Mouse (Mus musculus): ENCODE measurements around the gene Cip2a. TPM values are rescaled to one million over a fixed set of nuclear protein-coding genes. Genes with fewer than 3 reads are reported as not detected.

The Cip2a gene
- 13.1 and 25.9 TPM in 2 replicates for total RNA-seq (2014; rRNA removed; ENCODE audit: low replicate concordance)
- polyA plus RNA-seq (2015; fragmentation: Nextera tagmentation; extraction: Ambion mirVana): 5.7 and 6.9 TPM in 2 replicates

GRCm38 (mm10) chr16:48993559-48994342 is at the start of gene Cip2a, which contains the start of gene Dzip3:
Cip2a (plus strand) TSS chr16:48994185.
Dzip3 (minus strand) TSS chr16:48994165.
- Histone ChIP-seq H3K4me2 (ENCODE audit: low read depth, low read length) (peak within 1 kb of the TSS; percentile 95), H3K36me3 (replicated peaks; ENCODE audit: control insufficient read depth, insufficient read depth, low read length) (peaks cover 8% of the 10 kb centered on the region), H3K9ac (replicated peaks; ENCODE audit: low read depth, low read length) (peak within 1 kb of the TSS; percentile 99), H3K9me3 (replicated peaks; ENCODE audit: control insufficient read depth, low read length) (no peaks in the 10 kb centered on the region), H3K4me3 (ENCODE audit: low read depth, low read length) (peak within 1 kb of the TSS; percentile 99), H3K27me3 (ENCODE audit: control insufficient read depth, insufficient read depth, low read length) (no peaks in the 10 kb centered on the region), H3K4me1 (ENCODE audit: control insufficient read depth, insufficient read depth) (peaks cover 14% of the 10 kb centered on the region; the same call in 1 of the 2 replicates), H3K27ac (ENCODE audit: low read depth) (peak within 1 kb of the TSS; percentile 97)
- peak; percentile 95 for DNase-seq (ENCODE audit: low spot score)
- WGBS: under 1% methylated on average over 72 of the region's 74 CpGs
- TF ChIP-seq EP300 (IDR thresholded peaks at IDR 0.05; ENCODE audit: low read depth) (peak; percentile 83), CTCF (IDR thresholded peaks at IDR 0.05; ENCODE audit: low read depth) (no peak)
- ATAC-seq (ENCODE audit: insufficient read depth, low read depth): peak; percentile 98

- Histone ChIP-seq H3K9ac (replicated peaks; ENCODE audit: low read depth, low read length) (no peak overlapping the region), H3K27me3 (ENCODE audit: control insufficient read depth, insufficient read depth, low read length) (no peaks in the 10 kb centered on the region), H3K4me3 (ENCODE audit: low read depth, low read length) (no peak overlapping the region), H3K4me1 (ENCODE audit: control insufficient read depth, insufficient read depth) (no peaks in the 10 kb centered on the region), H3K27ac (ENCODE audit: low read depth) (no peak overlapping the region), H3K9me3 (replicated peaks; ENCODE audit: control insufficient read depth, low read length) (no peaks in the 10 kb centered on the region), H3K4me2 (ENCODE audit: low read depth, low read length) (no peak overlapping the region), H3K36me3 (replicated peaks; ENCODE audit: control insufficient read depth, insufficient read depth, low read length) (peaks cover 22% of the 10 kb centered on the region)
- DNase-seq (ENCODE audit: low spot score) (no peak), ATAC-seq (ENCODE audit: insufficient read depth, low read depth) (no peak)
- TF ChIP-seq EP300 (IDR thresholded peaks at IDR 0.05; ENCODE audit: low read depth) (no peak), CTCF (IDR thresholded peaks at IDR 0.05; ENCODE audit: low read depth) (no peak)
- 92% methylated on average over 2 of the region's 2 CpGs for WGBS
These were observed 21.0 kb upstream of the Cip2a start for GRCm38 (mm10) chr16:48972996-48973395.

- Histone ChIP-seq H3K27ac (ENCODE audit: low read depth) (no peak overlapping the region), H3K4me2 (ENCODE audit: low read depth, low read length) (no peak overlapping the region), H3K27me3 (ENCODE audit: control insufficient read depth, insufficient read depth, low read length) (no peaks in the 10 kb centered on the region), H3K9me3 (replicated peaks; ENCODE audit: control insufficient read depth, low read length) (no peaks in the 10 kb centered on the region), H3K4me3 (ENCODE audit: low read depth, low read length) (no peak overlapping the region), H3K36me3 (replicated peaks; ENCODE audit: control insufficient read depth, insufficient read depth, low read length) (peaks cover 27% of the 10 kb centered on the region), H3K4me1 (ENCODE audit: control insufficient read depth, insufficient read depth) (no peaks in the 10 kb centered on the region), H3K9ac (replicated peaks; ENCODE audit: low read depth, low read length) (no peak overlapping the region)
- ATAC-seq (ENCODE audit: insufficient read depth, low read depth) (no peak), DNase-seq (ENCODE audit: low spot score) (no peak)
- TF ChIP-seq EP300 (IDR thresholded peaks at IDR 0.05; ENCODE audit: low read depth) (no peak), CTCF (IDR thresholded peaks at IDR 0.05; ENCODE audit: low read depth) (peak; percentile 30; the same call in 1 of the 2 replicates)
- 92% methylated on average over 1 of the region's 1 CpGs for WGBS
These were observed 20.4 kb upstream of the Cip2a start for GRCm38 (mm10) chr16:48973548-48973947.

- ATAC-seq (ENCODE audit: insufficient read depth, low read depth) (no peak), DNase-seq (ENCODE audit: low spot score) (no peak)
- Histone ChIP-seq H3K27ac (ENCODE audit: low read depth) (no peak overlapping the region), H3K27me3 (ENCODE audit: control insufficient read depth, insufficient read depth, low read length) (no peaks in the 10 kb centered on the region), H3K36me3 (replicated peaks; ENCODE audit: control insufficient read depth, insufficient read depth, low read length) (peaks cover 16% of the 10 kb centered on the region), H3K4me2 (ENCODE audit: low read depth, low read length) (no peak overlapping the region), H3K9ac (replicated peaks; ENCODE audit: low read depth, low read length) (no peak overlapping the region), H3K4me3 (ENCODE audit: low read depth, low read length) (no peak overlapping the region), H3K9me3 (replicated peaks; ENCODE audit: control insufficient read depth, low read length) (no peaks in the 10 kb centered on the region), H3K4me1 (ENCODE audit: control insufficient read depth, insufficient read depth) (no peaks in the 10 kb centered on the region)
- TF ChIP-seq EP300 (IDR thresholded peaks at IDR 0.05; ENCODE audit: low read depth) (no peak), CTCF (IDR thresholded peaks at IDR 0.05; ENCODE audit: low read depth) (no peak)
These were observed 14.0 kb upstream of the Cip2a start for GRCm38 (mm10) chr16:48979965-48980364.

GRCm38 (mm10) chr16:48985034-48985627 is 8.9 kb upstream of the Cip2a start:
- TF ChIP-seq CTCF (IDR thresholded peaks at IDR 0.05; ENCODE audit: low read depth) (no peak), EP300 (IDR thresholded peaks at IDR 0.05; ENCODE audit: low read depth) (no peak)
- H3K27me3 ChIP-seq (ENCODE audit: control insufficient read depth, insufficient read depth, low read length): no peaks in the 10 kb centered on the region
- no peak overlapping the region for H3K4me2 ChIP-seq (ENCODE audit: low read depth, low read length)
- ATAC-seq (ENCODE audit: insufficient read depth, low read depth) (no peak), DNase-seq (ENCODE audit: low spot score) (no peak)
- H3K9me3 ChIP-seq (replicated peaks; ENCODE audit: control insufficient read depth, low read length): no peaks in the 10 kb centered on the region
- WGBS: 74% methylated on average over 5 of the region's 5 CpGs
- H3K27ac ChIP-seq (ENCODE audit: low read depth): no peak overlapping the region
- no peak overlapping the region for H3K9ac ChIP-seq (replicated peaks; ENCODE audit: low read depth, low read length)
- no peak overlapping the region for H3K4me3 ChIP-seq (ENCODE audit: low read depth, low read length)
- H3K36me3 ChIP-seq (replicated peaks; ENCODE audit: control insufficient read depth, insufficient read depth, low read length): peaks cover 5% of the 10 kb centered on the region; the same call in 1 of the 2 replicates
- 0 out of 2 replicates have a peak, but pooled peaks cover 4% of the 10 kb centered on the region for H3K4me1 ChIP-seq (ENCODE audit: control insufficient read depth, insufficient read depth)
